Mouse (Mus musculus): ENCODE results near the gene 2410004B18Rik. TPM values are rescaled to one million over a fixed set of nuclear protein-coding genes. Genes with fewer than 3 reads are reported as not detected.
"Not testable (repeated sequence)": the region's sequence is repeated elsewhere in the genome, so short reads cannot be mapped to it uniquely, and the experiment has no call there.

2410004B18Rik gene
- polyA plus RNA-seq, 1 experiment: 34.6 TPM

DNA sequence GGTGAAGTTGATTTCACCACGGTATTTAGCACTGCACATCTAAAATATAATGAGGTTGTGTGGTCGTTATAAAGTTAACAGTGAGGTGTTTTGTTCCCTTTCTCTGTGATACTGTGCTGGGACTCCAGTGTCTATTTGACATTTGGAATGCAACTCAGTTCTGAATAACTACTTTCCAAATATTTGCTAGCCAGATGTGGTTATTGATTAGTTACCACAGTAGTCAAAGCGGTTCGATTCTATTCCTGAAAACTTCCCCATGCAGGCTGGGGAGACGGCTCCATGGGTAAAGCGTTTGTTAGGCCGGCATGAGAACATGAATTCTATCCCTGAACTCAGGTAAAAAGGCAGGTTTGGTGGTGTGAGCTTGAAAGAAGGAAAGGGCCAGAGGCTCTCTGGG is 25.3 kb upstream of the 2410004B18Rik start:
- H3K27ac ChIP-seq (ENCODE audit: insufficient read depth, low read length): no peak overlapping the region
- no peaks in the 10 kb centered on the region for H3K4me1 ChIP-seq (ENCODE audit: control insufficient read depth, insufficient read depth, low read length)
- H3K4me3 ChIP-seq (ENCODE audit: insufficient read depth, low read length): no peak overlapping the region
- TF ChIP-seq CTCF (IDR thresholded peaks at IDR 0.05; ENCODE audit: extremely low read depth, insufficient read depth, low read length): no peak
- no peak for TF ChIP-seq POLR2A (IDR thresholded peaks at IDR 0.05; ENCODE audit: extremely low read depth, insufficient read depth, low read length)

DNA sequence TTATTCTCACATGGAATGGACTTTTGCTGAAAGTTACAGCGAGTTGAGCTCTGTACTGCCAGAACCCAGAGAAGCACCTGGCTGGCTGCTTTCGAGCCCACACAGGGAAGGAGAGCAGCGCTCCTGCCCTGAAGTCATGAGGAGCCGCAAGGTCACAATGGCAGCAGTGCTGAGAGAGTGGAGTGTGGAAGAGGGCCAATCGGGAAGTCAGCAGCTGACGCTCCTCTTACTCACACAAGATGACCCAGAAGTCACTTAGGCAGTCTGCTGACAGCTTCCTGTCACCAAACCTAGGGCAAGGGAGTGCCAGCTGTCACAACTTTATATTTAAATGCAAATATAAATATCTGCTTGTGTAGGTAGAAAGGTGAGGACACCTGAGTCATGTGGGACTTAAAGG is 24.6 kb upstream of the 2410004B18Rik start:
- TF ChIP-seq POLR2A (IDR thresholded peaks at IDR 0.05; ENCODE audit: extremely low read depth, insufficient read depth, low read length) (no peak), CTCF (IDR thresholded peaks at IDR 0.05; ENCODE audit: extremely low read depth, insufficient read depth, low read length) (no peak)
- no peaks in the 10 kb centered on the region for H3K4me1 ChIP-seq (ENCODE audit: control insufficient read depth, insufficient read depth, low read length)
- H3K4me3 ChIP-seq (ENCODE audit: insufficient read depth, low read length): no peak overlapping the region

DNA sequence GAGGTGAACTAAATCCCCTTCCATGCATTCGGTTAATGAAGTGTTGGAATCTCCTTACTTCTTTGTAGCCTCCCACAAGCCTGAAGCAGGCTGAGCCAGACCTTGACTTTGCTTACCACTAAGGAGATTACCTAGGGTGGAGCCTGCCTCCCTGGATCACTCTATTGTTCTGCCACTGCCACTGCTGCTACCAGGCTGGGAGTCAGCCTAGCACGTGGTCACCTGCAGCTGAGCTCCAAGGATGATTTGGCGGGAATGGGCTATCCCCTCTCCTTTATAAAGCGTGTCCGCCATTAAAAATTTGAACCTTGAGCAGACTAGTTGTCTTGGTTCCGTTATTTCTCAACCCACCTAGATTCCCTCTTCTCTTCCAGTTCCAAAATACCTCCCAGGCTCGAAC is 23.9 kb upstream of the 2410004B18Rik start:
- not testable (repeated sequence) for H3K27ac ChIP-seq (ENCODE audit: insufficient read depth, low read length); H3K4me3 ChIP-seq (ENCODE audit: insufficient read depth, low read length); H3K4me1 ChIP-seq (ENCODE audit: control insufficient read depth, insufficient read depth, low read length)

More for the DNA sequence above, 24.6 kb upstream of the 2410004B18Rik start:
- no peak overlapping the region for H3K27ac ChIP-seq (ENCODE audit: insufficient read depth, low read length)

DNA sequence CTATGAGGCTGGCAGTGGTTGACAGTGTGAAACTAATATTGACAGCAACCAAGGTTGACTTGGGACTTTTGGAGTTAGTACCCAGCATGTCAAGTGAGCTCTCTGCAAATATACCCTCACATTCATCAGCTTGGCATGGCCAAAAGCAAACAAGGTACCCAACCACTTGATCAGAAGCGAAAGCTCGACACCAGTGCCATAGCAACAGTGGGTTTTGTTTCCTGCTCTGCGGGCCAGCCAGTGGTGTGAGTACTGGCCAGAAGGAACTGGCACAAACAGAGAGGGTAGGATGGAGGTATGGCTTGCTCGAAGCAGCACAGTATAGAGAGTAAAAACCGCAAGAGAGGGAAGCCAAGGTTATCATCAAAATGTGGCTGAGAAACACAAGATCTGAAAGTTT is 21.4 kb upstream of the 2410004B18Rik start:
- TF ChIP-seq CTCF (IDR thresholded peaks at IDR 0.05; ENCODE audit: extremely low read depth, insufficient read depth, low read length) (no peak), POLR2A (IDR thresholded peaks at IDR 0.05; ENCODE audit: extremely low read depth, insufficient read depth, low read length) (no peak)
- Histone ChIP-seq H3K27ac (ENCODE audit: insufficient read depth, low read length) (no peak overlapping the region), H3K4me3 (ENCODE audit: insufficient read depth, low read length) (no peak overlapping the region), H3K4me1 (ENCODE audit: control insufficient read depth, insufficient read depth, low read length) (no peaks in the 10 kb centered on the region)

DNA sequence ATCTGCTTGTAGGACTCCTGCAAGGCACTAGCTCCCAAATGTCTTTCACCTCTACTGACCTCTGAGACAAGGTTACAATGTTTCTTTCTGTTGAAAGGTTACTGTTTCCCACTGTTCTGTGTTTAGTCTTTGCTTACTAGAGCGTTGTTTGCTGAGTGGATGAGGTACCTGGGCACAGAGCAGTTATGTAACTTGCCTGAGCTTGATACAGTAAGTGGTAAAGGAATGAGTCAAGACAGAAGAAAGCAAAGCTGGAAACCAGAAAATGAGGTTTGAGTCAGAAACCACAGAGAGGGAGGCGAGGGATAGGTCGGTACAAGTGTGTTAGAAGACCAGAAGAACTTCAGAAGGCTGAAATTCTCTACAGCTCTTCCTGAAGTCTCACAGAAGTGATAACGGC is 21.0 kb upstream of the 2410004B18Rik start:
- no peak overlapping the region for H3K4me3 ChIP-seq (ENCODE audit: insufficient read depth, low read length)
- TF ChIP-seq POLR2A (IDR thresholded peaks at IDR 0.05; ENCODE audit: extremely low read depth, insufficient read depth, low read length) (no peak), CTCF (IDR thresholded peaks at IDR 0.05; ENCODE audit: extremely low read depth, insufficient read depth, low read length) (no peak)
- no peak overlapping the region for H3K27ac ChIP-seq (ENCODE audit: insufficient read depth, low read length)
- H3K4me1 ChIP-seq (ENCODE audit: control insufficient read depth, insufficient read depth, low read length): no peaks in the 10 kb centered on the region

DNA sequence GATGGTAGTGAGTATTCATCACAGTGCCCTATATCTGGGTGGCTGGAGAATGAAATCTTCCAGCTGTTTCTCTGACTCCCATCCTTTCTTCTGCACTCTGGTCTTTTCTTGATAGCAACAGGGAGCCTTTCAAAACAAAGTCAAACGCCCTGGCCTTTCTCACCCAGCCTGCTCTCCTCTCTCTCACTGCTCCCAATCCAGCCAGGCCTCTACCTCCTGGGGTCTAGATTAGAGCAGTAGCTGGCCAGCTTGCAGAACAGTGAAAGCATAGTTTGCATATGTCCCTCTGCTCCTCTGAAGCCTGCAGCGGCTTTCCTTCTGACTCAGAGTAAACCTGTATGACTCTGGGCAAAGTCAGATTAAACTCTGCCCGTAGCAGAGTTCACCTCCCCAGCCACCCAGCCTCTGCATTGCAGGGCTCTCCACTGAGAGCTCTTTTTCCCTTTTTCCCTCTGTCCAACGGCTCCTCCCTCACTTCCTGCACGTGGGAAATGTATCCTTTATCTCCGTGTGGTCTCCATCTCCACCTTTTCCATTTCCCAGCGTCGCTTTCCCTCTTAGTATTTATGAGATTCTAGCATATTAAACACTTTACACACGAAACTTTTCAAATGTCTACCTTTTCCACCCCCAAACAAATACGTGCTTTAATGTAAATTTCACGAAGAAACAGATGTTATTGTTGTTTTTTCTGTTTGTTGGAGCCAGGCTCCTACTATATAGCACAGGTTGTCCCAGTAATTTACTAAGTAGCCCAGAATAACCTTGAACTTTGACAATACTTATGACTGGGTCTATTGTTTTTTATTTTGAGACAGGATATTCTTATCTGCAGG is 15.6 kb upstream of the 2410004B18Rik start, which contains the start of gene Bcl10:
Bcl10 (plus strand) TSS at position 786 of the 836 bp plus-strand sequence.
- TF ChIP-seq POLR2A (IDR thresholded peaks at IDR 0.05; ENCODE audit: extremely low read depth, insufficient read depth, low read length): no peak
- TF ChIP-seq CTCF (IDR thresholded peaks at IDR 0.05; ENCODE audit: extremely low read depth, insufficient read depth, low read length): no peak
- H3K27ac ChIP-seq (ENCODE audit: insufficient read depth, low read length): no peak within 1 kb of the TSS
- peaks cover 4% of the 10 kb centered on the region for H3K4me1 ChIP-seq (ENCODE audit: control insufficient read depth, insufficient read depth, low read length)
- H3K4me3 ChIP-seq (ENCODE audit: insufficient read depth, low read length): peak within 1 kb of the TSS; percentile 72

DNA sequence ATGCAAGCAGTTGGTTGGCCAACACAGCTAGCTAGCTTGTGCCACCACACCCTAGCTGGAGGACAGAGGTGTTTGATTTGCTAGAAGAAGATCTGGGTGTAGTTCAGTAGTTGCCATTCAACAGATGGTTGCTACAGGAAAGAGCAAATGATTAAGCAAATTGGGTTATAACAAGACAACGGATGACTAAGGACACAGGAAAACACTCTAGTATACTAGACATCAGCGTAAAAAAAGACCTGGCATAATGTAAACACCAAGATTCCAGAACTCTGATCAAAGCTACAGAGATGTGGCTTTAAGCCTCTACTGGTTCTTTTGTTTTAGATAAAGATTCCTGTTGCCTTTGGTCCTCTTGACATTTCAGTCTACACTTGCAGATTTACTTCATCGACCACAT is 14.8 kb upstream of the 2410004B18Rik start:
- TF ChIP-seq CTCF (IDR thresholded peaks at IDR 0.05; ENCODE audit: extremely low read depth, insufficient read depth, low read length) (no peak), POLR2A (IDR thresholded peaks at IDR 0.05; ENCODE audit: extremely low read depth, insufficient read depth, low read length) (no peak)
- Histone ChIP-seq H3K4me3 (ENCODE audit: insufficient read depth, low read length) (no peak overlapping the region), H3K27ac (ENCODE audit: insufficient read depth, low read length) (no peak overlapping the region), H3K4me1 (ENCODE audit: control insufficient read depth, insufficient read depth, low read length) (peaks cover 4% of the 10 kb centered on the region)

DNA sequence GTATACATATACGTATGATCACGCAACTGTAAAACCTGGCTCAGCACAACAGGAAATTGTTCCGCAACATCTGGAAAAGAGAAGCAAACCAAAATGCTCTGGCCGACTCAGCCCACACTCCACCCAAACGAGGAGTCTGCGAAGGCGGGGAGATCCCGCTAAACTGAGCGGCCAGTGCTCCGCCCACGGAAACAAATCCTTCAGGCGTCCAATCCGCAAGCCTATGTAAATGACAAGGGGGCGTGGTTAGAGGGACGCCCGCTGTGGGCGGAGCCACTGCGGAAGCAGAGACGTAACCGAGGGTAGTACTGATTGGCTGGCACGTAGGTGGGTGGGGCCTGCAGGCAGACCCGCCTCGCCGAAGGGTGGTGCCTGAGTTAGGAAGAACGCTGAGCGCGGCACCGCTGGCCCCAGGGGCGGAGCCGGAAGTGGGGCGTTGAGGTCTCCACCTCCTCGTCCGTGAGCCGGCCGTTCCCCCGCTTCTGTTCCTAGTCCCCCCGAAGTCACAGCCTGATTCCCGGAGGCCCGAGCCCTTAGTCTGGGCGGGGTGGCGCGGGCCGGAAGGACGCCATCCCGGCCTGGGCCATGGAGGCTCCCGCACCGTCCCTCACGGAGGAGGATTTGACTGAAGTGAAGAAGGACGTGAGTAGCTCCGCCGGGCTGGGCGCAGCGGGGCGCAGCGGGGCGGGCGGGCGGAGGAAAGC is 13.8 kb upstream of the 2410004B18Rik start:
- TF ChIP-seq CTCF (IDR thresholded peaks at IDR 0.05; ENCODE audit: extremely low read depth, insufficient read depth, low read length): no peak
- peak; percentile 88 for TF ChIP-seq POLR2A (IDR thresholded peaks at IDR 0.05; ENCODE audit: extremely low read depth, insufficient read depth, low read length)
- Histone ChIP-seq H3K27ac (ENCODE audit: insufficient read depth, low read length) (peak overlapping the region; percentile 69), H3K4me3 (ENCODE audit: insufficient read depth, low read length) (peak overlapping the region; percentile 72), H3K4me1 (ENCODE audit: control insufficient read depth, insufficient read depth, low read length) (peaks cover 4% of the 10 kb centered on the region)

DNA sequence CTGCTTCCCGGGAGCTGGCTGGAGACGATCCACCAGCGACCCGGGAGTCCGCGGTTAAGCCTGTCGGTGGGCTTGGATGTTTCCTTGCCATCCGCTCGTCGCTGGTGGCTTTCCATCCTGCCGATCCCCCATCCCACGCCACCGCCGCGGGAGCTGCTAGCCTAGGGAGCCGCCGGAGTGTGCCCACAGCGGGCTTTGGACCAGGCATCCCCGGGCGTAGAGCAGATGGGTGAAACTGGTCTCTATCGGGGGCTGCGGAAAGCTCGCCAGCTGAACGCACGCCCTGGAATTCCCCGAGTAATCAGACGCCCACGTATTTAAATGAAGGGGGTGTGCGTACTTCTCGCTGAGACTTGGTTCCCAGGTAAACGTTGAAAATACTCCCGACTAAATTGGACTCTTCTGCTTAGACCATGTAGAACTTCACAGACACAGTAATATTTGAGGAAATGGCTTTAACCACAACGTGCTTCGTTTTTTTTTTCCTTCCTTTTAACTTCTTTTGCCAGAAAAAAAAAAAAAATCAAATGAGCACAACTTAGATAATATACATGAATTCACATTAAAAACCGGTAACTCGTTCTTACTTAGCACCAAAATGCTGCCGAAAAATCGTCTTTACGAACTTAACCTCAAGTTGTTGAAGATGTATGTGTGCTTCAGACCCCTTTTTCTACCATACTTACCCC is 13.0 kb upstream of the 2410004B18Rik start:
- TF ChIP-seq CTCF (IDR thresholded peaks at IDR 0.05; ENCODE audit: extremely low read depth, insufficient read depth, low read length): no peak
- TF ChIP-seq POLR2A (IDR thresholded peaks at IDR 0.05; ENCODE audit: extremely low read depth, insufficient read depth, low read length): no peak
- H3K27ac ChIP-seq (ENCODE audit: insufficient read depth, low read length): peak overlapping the region; percentile 69

More for the DNA sequence above, 13.0 kb upstream of the 2410004B18Rik start:
- peak overlapping the region; percentile 72 for H3K4me3 ChIP-seq (ENCODE audit: insufficient read depth, low read length)
- peaks cover 4% of the 10 kb centered on the region for H3K4me1 ChIP-seq (ENCODE audit: control insufficient read depth, insufficient read depth, low read length)

All from cortical plate, adult 2 months (tissue).